Mouse (Mus musculus) R1 (cell line): ENCODE measurements around the gene Endog.
"Not testable (repeated sequence)": the region's sequence is repeated elsewhere in the genome, so short reads cannot be mapped to it uniquely, and the experiment has no call there.

Experiments
- DNase-seq: peaks from one replicate; pipeline ENCODE4 v3.0.0-alpha.2; 2018; ENCODE audit warnings: low read depth, low spot score

Gene Endog

DNA sequence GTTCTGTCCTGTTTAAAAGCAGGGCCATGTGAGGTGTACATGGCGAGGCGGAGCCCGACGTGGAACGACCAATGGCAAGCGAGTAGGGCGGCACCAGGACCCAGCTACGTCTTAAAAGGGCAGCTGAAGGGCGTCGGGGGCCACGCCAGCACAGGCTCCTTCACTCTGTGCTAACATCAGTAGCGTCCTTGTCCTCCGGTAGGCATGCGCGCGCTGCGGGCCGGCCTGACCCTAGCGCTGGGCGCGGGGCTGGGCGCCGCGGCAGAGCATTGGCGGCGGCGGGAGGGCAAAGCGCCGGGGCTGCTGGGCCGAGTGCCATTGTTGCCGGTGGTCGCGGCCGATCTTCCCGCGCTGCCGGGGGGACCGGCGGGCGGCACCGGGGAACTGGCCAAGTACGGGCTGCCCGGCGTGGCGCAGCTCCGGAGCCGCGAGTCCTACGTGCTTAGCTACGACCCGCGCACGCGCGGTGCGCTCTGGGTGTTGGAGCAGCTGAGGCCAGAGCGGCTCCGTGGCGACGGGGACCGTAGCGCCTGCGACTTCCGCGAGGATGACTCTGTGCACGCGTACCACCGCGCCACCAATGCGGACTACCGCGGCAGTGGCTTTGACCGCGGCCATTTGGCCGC, at the start of gene Endog:
Gene Endog, plus strand, starts transcription at position 123 of the 626 bp plus-strand sequence.
- peak; percentile 93 for DNase-seq

DNA sequence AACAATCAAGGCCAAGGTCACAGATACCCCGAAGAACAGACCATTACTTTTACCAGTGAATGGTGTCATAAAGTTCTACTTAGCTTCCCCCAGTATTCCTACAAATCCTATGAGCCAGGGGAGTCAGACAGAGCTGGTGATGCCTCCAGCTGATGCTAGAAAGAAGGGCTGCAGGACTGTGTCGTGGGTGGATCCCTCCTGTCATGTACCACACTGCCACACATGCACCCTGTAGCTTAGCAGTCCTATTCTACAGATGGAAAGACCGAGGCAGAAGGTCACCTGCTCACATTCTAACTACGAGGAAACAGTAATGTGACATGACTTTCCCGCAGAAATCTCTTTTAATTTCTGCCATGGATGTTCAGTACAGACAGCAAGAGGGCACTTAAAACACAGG, 48.5 kb upstream of the Endog start:
- no peak for DNase-seq

DNA sequence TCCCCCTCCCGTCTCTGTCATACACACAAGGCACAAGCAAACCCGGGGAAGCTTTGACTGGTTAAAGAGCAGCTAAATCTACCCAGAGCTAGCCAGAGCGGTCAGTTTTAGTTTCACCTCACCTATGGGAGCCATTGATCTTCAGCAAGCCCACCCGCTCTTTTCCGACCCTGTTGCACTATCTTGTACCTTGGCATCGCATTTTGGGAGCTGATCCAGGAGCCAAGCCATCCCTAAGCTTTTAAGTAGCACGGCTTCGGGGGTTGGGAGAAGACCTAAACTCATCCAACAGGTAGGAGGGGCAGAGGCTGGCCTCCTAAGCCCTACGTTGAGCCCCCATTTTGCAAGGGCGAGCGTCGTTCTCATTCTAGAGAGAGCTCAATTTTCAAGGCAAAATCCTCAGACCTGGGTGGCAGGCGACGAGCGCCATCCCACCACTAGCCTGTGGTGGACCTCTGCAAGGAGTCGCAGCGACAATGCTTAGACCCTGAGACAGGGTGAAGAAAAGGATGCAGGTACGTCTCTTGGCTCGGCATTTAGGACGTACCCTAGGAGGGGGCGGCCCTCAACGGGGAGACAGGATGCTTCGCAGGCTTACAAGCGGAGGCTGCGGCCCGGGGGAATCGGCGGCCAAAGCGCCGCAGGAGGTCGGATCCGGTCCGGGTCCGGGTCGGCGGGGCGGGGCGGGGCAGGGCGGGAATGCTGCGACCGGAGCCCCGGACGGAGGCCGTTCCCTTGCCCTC, 47.4 kb upstream of the Endog start:
- DNase-seq, result no peak

DNA sequence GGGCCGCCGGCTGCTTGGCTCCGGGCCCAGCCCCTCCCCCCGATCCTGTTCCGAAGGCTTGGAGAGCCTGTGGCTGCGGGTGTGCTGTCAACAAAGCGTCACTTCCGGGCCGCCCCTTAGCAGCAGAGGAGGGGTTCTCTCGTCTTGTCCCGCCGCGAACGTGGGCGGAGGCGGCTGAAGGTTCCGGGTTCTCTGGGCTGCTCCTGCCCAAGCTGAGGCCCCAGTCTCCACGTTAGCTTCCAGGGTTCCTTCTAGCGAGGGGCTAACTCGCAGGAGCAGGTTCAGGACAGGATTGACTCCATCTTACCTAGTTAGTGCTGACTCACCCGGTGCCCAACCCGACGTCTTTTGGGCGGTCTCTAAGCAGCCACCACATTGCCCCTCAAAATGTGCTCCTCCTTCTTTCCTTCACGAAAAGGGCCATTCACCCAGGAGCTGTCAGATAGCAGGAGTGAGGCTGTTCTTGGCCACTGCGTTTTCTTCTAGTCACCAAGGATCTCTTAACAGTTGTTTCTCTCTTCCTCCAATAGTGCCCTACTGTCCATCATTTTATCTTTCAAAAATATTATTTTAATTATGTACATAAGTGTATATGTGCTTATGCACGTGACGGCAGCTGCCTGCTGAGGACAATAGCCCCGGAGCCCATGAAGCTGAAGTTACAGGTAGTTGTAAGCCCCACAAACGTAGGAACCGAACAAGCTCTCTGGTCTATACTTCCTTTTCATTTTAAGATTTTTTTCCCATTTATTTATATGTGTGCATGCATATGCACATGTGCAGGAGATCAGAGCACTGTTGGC, 46.6 kb upstream of the Endog start, which contains the start of gene Zer1:
Gene Zer1, minus strand, starts transcription at position 114 of the 803 bp plus-strand sequence.
- DNase-seq, result peak; percentile 97

DNA sequence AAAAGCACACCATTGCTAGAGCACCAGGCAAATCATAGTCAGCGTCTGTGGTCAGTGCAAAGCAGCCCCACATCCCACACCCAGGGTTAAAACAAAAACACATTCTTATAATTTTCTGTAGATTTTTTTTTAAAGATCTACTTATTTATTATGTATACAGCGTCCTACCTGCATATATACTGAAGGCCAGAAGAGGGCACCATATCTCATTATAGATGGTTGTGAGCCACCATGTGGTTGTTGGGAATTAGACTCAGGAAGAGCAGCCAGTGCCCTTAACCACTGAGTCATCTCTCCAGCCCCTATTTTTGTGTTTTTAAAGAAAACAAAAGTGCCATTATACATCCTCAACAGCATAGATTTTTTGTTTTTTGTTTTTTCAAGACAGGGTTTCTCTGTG, 42.5 kb upstream of the Endog start:
- DNase-seq, result peak; percentile 78

DNA sequence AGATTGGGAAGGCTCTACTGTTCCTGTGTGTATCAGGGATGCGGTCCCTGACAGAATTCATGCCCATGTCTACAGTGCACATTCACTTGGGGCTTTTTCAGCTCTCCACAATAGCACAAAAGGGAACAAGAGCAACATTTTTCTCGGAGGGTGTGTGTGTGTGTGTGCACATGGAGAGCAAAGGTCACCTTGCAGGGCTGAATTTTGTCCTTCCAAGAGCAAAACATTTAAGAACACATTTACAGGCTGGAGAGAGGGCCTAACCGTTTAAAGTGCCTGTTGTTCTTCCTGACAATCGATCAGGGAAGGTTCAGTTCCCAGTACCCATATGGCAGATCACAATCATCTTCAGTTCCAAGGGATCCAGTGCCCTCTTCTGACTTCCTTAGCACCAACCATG, 41.1 kb upstream of the Endog start:
- peak; percentile 51 for DNase-seq

DNA sequence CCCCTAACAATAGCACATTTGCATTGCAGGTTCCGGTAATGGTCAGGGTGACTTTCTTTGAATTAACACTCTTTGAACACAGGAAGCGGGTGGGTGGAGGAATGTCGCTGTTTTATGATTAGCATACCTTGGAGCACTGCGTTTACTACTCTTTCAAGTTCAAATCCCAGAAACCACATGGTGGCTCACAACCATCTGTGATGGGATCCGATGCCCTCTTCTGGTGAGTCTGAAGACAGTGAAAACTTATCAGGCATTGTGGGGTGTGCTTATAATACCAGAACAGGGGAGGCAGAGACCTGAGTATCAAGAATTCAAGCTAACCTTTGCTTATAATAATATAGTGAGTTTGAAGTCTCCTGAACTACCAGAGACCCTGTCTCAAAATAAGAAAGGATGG, 40.1 kb upstream of the Endog start:
- peak; percentile 81 for DNase-seq

DNA sequence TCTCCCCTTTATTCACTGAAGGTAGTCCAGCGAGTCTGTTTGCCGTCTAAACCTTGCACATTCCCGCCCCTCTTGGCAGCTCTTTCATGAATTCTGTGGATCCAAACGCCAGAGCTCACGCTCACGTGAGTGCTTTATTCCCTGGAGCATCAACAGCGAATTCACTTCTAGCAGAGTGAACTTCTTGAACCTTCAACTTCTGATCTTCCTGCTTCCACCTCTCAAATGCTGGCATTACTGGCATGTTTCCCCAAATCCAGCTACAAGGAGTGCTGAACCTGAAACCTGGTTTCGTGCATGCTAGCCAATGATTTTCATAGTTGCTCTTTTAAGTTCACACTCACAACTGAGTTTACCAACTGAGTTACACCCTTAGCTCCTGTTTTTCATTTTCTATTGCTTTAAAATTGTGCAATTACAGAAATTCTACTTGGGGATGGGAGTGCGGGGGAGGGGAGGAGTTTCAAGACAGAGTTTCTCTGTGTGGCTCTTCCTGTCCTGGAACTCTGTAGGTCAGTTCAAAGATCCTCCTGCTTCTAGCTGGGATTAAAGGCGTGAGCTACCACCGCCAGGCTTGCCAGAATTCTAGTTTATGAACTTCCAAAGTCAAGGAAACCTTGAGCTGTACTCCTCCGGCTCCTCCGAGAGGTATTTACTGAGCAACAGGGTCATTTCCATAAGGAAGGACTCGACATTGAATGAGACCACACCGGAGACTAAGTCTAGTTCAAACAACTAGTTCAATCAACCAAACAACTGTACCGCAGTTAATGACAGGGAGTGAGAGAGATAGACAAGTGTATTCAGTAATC, 38.3 kb upstream of the Endog start:
- peak; percentile 66 for DNase-seq

DNA sequence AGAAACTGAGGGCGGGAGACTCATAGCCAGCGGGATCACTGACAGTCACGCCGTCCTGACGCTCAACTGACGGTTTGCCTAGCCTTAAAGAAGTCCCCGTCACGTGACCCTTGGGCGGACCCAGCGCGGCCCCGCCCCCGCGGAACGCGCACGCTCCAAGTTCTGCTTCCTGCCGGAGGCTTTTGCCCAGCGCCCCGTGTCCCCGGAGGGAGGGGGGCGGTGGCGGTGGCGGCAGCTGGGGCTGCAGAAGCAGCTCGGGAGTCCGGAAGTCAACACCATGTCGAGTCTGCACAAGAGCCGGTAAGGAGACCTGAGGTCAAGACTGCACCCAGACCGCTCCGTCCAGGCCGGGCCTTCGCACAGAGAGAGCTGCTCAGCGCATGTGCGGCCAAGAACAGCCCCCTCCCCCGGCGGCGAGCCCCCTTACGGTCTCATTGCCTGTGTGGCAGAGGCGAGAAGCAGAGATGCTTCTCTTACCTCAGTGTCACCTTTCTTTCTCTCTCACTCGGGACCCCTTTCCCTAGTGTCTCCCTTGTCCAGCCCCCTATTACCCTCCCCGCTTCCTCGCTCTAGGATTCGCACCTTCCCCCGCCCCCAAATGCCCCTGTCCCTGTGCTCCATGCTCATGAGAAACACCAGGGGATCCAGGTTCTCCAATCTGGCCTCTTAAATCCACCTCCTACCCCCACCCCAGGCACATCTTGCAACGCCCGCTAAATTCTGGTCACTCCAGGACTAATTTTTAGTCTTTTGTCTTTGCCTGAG, 37.5 kb upstream of the Endog start, which contains the start of gene Tbc1d13:
Gene Tbc1d13, plus strand, starts transcription at position 134 of the 765 bp plus-strand sequence.
- peak; percentile 96 for DNase-seq

DNA sequence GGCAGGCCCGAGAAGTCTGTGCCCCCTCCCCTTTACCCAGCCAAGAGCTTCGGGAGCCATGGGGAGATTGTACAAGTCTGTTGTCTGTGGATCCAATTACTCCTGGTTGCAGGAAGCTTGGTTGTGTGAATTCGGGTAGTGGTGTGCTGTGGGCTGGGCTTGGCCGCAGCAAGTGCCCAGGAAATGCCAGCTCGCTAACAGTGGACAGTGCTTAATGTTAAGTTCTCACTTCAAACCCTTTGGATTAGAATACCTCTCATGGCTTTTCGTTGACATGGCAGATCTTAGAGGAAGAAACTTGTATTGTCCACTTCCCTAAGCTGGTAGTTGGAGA, 36.9 kb upstream of the Endog start:
- no peak for DNase-seq

DNA sequence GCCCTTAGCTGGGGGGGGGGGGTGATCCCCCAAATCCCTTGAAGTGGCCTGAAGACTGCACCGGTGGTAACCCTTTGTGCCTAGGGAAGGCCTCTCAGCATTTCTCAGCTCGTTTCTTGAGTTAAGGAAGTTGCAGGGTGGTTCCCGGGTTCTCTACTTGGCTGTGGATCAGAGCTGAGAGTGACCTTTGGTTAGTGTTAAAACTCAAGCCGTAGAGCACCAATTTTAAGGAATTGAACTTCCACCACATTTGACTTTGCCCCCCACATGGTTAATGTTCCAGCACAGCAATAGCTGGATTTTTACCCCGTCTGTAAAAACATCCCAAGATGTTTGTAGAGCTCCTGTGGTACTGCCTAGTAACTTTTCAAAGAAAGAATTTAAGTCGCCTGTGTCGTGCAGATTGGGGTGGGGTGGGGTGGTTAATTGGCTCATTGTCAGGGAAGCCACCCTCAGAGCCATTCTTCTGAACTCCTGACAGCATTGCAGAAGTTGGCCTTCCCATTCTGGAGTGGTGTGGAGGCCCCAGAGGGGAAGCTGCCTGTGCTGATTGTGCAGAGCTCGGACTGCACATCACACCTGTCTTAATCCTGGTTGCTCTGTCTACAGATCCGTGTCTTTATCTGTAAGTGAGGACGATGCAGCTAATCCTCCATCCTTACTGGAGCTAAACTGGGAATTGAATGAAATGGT, 36.2 kb upstream of the Endog start:
- peak; percentile 91 for DNase-seq

DNA sequence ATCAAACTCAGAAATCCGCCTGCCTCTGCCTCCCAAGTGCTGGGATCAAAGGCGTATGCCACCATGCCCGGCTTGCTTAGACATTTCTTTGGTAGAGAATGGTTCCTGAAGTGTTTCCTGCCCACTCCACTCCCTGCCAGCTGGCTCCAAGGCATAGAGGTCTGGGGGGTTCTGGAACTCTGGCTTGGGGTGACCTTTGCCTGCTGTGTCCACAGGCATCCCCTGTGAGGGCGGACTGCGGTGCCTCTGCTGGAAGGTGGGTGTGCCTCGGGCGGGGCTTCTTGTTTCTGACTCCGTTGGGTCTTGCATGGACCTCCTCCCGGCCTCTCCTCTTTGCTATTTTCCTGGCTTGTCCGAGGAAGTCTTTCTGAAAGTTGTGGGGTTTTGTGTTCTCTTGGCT, 34.8 kb upstream of the Endog start:
- no peak for DNase-seq

DNA sequence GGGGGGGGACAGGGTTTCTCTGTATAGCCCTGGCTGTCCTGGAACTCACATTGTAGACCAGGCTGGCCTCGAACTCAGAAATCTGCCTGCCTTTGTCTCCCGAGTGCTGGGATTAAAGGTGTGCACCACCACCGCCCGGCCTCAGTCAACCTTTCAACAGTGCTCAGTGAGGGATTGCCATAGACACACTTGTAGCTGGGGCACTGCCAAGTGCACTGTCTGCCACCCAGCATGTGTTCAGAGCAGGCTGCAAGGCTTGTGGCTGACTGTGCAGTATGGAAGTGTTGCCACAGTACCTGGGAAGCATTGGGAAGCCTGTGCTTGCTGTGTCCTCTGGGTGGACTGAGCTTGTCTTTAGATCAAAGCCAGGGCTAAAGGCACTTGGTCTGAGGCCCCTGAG, 31.3 kb upstream of the Endog start:
- not testable (repeated sequence) for DNase-seq

DNA sequence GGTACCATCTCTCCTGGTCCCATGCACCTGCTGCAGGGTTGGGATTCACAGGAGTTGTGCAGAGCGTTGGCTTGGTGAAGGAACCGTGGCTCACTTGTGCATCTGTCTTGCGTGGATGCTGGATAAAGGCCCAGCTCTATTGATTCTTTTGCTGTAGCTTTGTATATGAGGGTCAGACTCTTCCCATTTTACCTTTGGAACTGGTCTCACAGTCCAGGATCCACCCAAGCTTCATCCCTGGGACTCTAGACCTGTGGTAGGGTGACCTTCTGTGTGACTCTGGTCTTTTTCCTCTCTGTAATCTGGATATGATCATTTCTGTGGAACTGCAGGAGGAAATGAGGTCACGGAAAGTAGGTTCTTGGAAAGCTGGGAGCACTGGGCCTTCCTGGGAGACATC, 26.9 kb upstream of the Endog start:
- no peak for DNase-seq

DNA sequence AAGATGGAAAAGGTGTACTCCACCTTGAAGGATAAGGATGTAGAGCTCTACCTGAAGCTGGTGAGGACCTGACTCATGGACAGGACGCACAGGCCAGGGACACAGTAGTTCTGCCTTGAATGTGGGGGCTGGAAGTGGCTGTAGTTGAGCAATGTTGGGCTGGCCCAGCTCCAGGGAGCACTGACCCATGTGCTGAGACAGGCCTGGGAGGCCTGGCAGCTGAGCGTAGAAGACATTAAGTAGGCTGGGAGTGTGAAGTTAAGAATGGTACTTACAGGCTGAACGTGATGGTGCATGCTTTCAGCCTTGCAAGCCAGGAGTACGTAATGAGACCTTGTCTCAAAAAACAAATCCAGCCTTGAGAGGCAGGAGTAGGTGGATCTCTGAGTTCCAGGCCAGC, 23.8 kb upstream of the Endog start:
- DNase-seq, result no peak

DNA sequence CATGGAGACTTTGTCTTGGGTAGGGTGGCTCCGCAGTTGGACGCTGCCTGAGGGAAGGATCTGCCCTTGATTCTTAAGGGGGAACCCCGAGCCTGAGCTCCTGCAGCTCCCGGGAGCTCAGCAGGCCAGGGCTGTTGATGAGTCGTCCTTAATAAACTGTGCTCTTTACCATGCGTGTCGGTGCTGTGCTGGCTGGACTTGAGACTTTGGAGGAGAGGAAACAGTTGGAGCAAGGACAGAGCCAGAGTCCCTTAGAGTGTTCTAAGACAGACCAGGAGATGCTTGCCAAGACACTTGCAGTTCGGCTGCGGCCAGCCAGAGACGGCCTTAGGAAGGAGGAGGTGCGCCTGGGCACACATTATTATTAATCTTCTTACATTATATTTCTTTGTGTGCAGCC, 19.5 kb upstream of the Endog start:
- DNase-seq, result no peak

DNA sequence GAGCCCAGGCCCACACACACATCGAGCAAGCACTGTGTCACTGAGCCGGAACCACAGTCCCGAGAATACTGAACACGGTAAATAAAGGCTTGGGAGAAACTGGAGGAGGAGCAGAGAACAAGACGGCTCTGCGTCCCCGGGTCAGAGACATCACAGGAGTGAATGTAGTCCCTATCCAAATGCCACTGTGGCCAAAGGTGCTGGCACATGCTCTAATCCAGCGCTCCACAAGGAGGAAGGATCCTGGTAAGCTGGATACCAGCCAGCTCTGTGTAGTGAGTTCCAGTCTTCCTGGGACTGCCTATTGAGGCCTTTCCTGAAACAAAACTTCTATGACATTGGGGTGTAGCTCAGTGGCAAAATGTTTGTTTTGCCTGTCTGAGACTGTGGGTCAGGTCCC, 18.7 kb upstream of the Endog start:
- DNase-seq, result no peak

DNA sequence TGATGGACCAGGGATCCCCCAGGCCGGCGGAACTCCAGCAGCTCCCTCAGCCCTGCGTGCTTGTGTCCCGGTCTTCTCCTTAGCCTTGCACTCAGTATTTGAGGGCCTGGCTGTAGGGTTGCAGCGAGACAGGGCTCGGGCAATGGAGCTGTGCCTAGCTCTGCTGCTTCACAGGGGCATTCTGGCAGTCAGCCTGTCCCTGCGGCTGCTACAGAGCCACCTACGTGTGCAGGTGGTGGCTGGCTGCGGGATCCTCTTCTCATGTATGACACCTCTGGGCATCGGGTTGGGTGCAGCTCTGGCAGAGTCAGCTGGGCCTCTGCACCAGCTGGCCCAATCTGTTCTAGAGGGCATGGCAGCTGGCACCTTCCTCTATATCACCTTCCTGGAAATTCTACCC, 11.4 kb upstream of the Endog start:
- not testable (repeated sequence) for DNase-seq

DNA sequence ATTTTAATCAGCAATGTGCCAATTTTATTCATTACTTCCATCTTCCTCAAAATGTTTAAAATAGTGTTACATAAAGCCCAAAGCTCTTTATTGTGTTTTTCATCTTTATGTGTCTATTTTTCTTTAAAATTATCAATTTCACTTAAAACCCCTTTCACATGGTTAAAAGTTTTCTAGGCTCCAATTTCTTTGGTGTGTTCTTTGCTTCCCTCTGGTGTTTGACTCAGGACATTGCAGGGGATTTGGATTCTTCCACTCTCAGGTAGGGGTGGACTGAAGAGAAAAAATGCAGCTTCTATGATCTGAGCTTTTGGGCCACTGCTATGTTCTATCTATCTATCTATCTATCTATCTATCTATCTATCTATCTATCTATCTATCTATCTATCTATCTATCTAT, 9.5 kb upstream of the Endog start:
- DNase-seq, result peak; percentile 69

DNA sequence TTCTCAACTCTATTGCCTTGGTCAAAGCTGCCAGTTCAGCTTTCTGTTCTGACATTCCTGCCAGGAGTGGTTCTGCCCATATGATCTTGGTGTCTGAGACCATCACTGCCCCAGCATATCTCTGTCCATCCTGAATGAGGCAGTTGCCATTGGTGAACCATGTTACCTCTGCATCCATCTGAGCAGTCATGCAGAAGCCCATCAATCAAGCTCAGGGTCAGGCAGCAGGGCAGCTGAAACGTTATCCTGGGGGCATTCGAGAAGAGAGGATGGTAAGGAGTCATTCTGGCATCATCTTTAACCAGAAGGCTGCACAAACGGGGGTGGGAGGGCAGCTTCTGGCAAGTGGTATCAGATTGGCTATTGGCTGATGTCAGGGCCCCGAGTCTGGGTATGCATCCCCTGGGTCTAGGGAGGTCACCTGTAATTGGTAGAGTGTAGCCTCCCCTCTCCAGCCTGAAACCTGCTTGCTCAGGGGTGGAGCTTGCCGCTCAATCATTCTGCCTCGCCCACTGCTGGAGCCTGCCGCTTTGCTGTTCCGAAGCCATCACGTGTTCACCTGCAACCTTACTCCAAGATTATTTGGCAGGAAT, 6.9 kb upstream of the Endog start:
- DNase-seq, result no peak
